Comparison of ENCODE assay signal across 9 mouse cellular contexts in the genomic region with DNA sequence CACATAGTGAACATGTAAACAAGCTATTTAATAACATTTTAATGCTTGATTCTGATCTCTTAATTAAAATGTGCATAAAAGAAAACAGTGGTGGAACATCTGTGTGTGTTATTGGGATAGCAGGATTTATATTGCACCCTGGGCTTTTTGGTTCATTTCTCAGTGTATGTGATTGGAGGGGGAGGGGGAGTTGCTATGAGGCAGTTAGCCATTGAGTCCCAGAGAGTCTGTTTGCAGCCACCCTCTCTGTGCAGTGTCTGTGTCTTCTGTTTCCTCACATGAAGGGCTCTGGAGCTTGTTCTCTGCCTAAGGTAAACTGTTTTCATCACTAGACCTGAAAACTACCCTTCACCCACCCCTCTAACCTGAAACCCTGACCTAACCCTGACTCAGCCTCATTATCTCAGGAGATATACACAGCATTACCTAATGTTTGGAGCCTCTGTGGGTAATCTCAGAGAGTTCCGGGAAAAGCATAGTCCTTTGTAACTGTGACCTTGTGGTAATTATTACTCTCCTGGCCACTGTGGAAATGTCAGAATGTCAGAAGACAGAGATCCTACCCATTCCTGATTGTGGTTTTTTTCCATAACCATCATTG.
A peak's percentile ranks its signal among the peaks of the same experiment; 100 is the strongest.
DNase-seq lines count a peak whose midpoint lies in the region; ATAC-seq and TF ChIP-seq lines count a peak whose summit lies in the region.
"Had no signal": no experiment of that assay in that cellular context is flagged by ENCODE, and none has a peak within 500 bp of the region (broad histone marks: within the 10 kb centered on the region; RNA-seq: fewer than 3 reads in every experiment).

No protein-coding gene starts in this region.

- H3K9ac ChIP-seq in forebrain, embryonic 13.5 days: no peak overlapping the region
- H3K9ac ChIP-seq in intestine, embryonic 15.5 days: no peak overlapping the region
- H3K9ac ChIP-seq in midbrain, embryonic 16.5 days (ENCODE audit: low read depth, low read length): no peak overlapping the region

- peaks cover 18% of the 10 kb centered on the region for H3K4me1 ChIP-seq in forebrain, embryonic 13.5 days
- H3K4me1 ChIP-seq in intestine, embryonic 15.5 days (replicated peaks): no peaks in the 10 kb centered on the region
- H3K4me1 ChIP-seq in midbrain, embryonic 16.5 days (ENCODE audit: control insufficient read depth, insufficient read depth, low read length): no peaks in the 10 kb centered on the region
- no peaks in the 10 kb centered on the region for H3K4me1 ChIP-seq in thymus, adult 2 months (replicated peaks; ENCODE audit: control insufficient read depth, insufficient read depth, low read length)

- WGBS in forebrain, embryonic 13.5 days: 18% methylated on average over 1 of the region's 1 CpGs
- WGBS in intestine, embryonic 15.5 days: 43% methylated on average over 1 of the region's 1 CpGs
- WGBS in midbrain, embryonic 16.5 days: 33% methylated on average over 1 of the region's 1 CpGs
- WGBS in thymus, adult 2 months: 94% methylated on average over 1 of the region's 1 CpGs

- peak; percentile 57; the same call in 1 of the 2 replicates for ATAC-seq in forebrain, embryonic 13.5 days
- ATAC-seq in intestine, embryonic 15.5 days: peak; percentile 31; the same call in 1 of the 2 replicates
- ATAC-seq in midbrain, embryonic 16.5 days: no peak

- no peaks in the 10 kb centered on the region for H3K9me3 ChIP-seq in forebrain, embryonic 13.5 days (replicated peaks)
- no peaks in the 10 kb centered on the region for H3K9me3 ChIP-seq in intestine, embryonic 15.5 days
- H3K9me3 ChIP-seq in midbrain, embryonic 16.5 days (replicated peaks; ENCODE audit: control insufficient read depth, low read length, poor library complexity, severe bottlenecking): no peaks in the 10 kb centered on the region

- no peaks in the 10 kb centered on the region for H3K36me3 ChIP-seq in forebrain, embryonic 13.5 days (ENCODE audit: poor library complexity, severe bottlenecking)
- H3K36me3 ChIP-seq in intestine, embryonic 15.5 days: no peaks in the 10 kb centered on the region
- H3K36me3 ChIP-seq in midbrain, embryonic 16.5 days (ENCODE audit: control insufficient read depth, insufficient read depth, low read length): no peaks in the 10 kb centered on the region
- H3K36me3 ChIP-seq in thymus, adult 2 months (ENCODE audit: control insufficient read depth, insufficient read depth, low read length): no peaks in the 10 kb centered on the region

- no peak overlapping the region for H3K4me3 ChIP-seq in forebrain, embryonic 13.5 days
- no peak overlapping the region for H3K4me3 ChIP-seq in intestine, embryonic 15.5 days (replicated peaks)
- H3K4me3 ChIP-seq in midbrain, embryonic 16.5 days (ENCODE audit: low read depth, low read length): no peak overlapping the region
- no peak overlapping the region for H3K4me3 ChIP-seq in thymus, adult 2 months (ENCODE audit: control insufficient read depth, insufficient read depth, low read length)

- no peak for TF ChIP-seq CTCF in thymus, adult 2 months (IDR thresholded peaks at IDR 0.05; ENCODE audit: borderline replicate concordance, control insufficient read depth, extremely low read depth, insufficient read depth, low read length, poor library complexity)

- no peaks in the 10 kb centered on the region for H3K27me3 ChIP-seq in forebrain, embryonic 13.5 days
- no peaks in the 10 kb centered on the region for H3K27me3 ChIP-seq in intestine, embryonic 15.5 days (replicated peaks)
- H3K27me3 ChIP-seq in midbrain, embryonic 16.5 days (ENCODE audit: control insufficient read depth, insufficient read depth, low read depth, low read length): no peaks in the 10 kb centered on the region
- no peaks in the 10 kb centered on the region for H3K27me3 ChIP-seq in thymus, adult 2 months (ENCODE audit: control insufficient read depth, insufficient read depth, low read length)

- no peak for TF ChIP-seq POLR2A in thymus, adult 2 months (IDR thresholded peaks at IDR 0.05; ENCODE audit: control insufficient read depth, extremely low read depth, insufficient read depth, low read length, poor library complexity)

- no peak overlapping the region for H3K4me2 ChIP-seq in forebrain, embryonic 13.5 days
- no peak overlapping the region for H3K4me2 ChIP-seq in intestine, embryonic 15.5 days (replicated peaks)
- no peak overlapping the region for H3K4me2 ChIP-seq in midbrain, embryonic 16.5 days (ENCODE audit: low read length)

- H3K27ac ChIP-seq in forebrain, embryonic 13.5 days: peak overlapping the region; percentile 79
- H3K27ac ChIP-seq in intestine, embryonic 15.5 days: no peak overlapping the region
- peak overlapping the region; percentile 57 for H3K27ac ChIP-seq in midbrain, embryonic 16.5 days (ENCODE audit: low read length)
- no peak overlapping the region for H3K27ac ChIP-seq in thymus, adult 2 months (ENCODE audit: control insufficient read depth, insufficient read depth, low read length)
- H3K27ac ChIP-seq: macrophage had no signal

- peak; percentile 20 for DNase-seq in adrenal gland, adult 8-10 months
- DNase-seq in adrenal gland, postnatal 10 days: no peak
- no peak for DNase-seq in thymus, adult 2 months
- no peak for DNase-seq in cerebellum, postnatal 36 days
- DNase-seq in cerebellum, postnatal 25 days: no peak

Comparison
In these comparisons a context has a peak if more than half of its experiments do, and no peak if none do; other contexts are left out.
1. H3K27ac ChIP-seq: peak in forebrain, embryonic 13.5 days (single experiment) and midbrain, embryonic 16.5 days (single experiment); none in intestine, embryonic 15.5 days (single experiment) and thymus, adult 2 months (single experiment).